Mouse (Mus musculus): Measurements from ENCODE around the gene Tshz3. TPM values are rescaled to one million over a fixed set of nuclear protein-coding genes. Genes with fewer than 3 reads are reported as not detected.

The Tshz3 gene
- total RNA-seq (2014; rRNA removed) (25.3 and 28.4 TPM in 2 replicates), polyA plus RNA-seq (2015; fragmentation: Nextera tagmentation; extraction: Ambion mirVana) (14.6 and 18.1 TPM in 2 replicates)

- WGBS, result under 1% methylated on average over 26 of the region's 88 CpGs
- H3K27ac ChIP-seq, result peak within 1 kb of the TSS; percentile 71
- DNase-seq (ENCODE audit: low spot score) (peak; percentile 72), ATAC-seq (peak; percentile 68)
- H3K9ac ChIP-seq (replicated peaks; ENCODE audit: low read length), result peak within 1 kb of the TSS; percentile 74
- H3K4me3 ChIP-seq (ENCODE audit: low read length), result peak within 1 kb of the TSS; percentile 83
- H3K36me3 ChIP-seq (ENCODE audit: insufficient read depth, low read length), result no peaks in the 10 kb centered on the region
- peak within 1 kb of the TSS; percentile 98 for H3K4me2 ChIP-seq (ENCODE audit: low read depth, low read length)
- peaks cover 5% of the 10 kb centered on the region; the same call in 1 of the 2 replicates for H3K4me1 ChIP-seq (ENCODE audit: insufficient read depth, low read length)
- no peak for TF ChIP-seq CTCF (IDR thresholded peaks at IDR 0.05; ENCODE audit: low read depth)
- H3K27me3 ChIP-seq (ENCODE audit: insufficient read depth, low read length), result peaks cover 28% of the 10 kb centered on the region; the same call in 1 of the 2 replicates
- H3K9me3 ChIP-seq (ENCODE audit: low read length), result no peaks in the 10 kb centered on the region
These were observed at the start of gene Tshz3 for GRCm38 (mm10) chr7:36697856-36698588. Gene Tshz3 (plus strand): TSS chr7:36698118.

- no peaks in the 10 kb centered on the region for H3K27me3 ChIP-seq (ENCODE audit: insufficient read depth, low read length)
- H3K9me3 ChIP-seq (ENCODE audit: low read length), result no peaks in the 10 kb centered on the region
- TF ChIP-seq CTCF (IDR thresholded peaks at IDR 0.05; ENCODE audit: low read depth), result no peak
- WGBS, result 92% methylated on average over 4 of the region's 4 CpGs
- H3K4me2 ChIP-seq (ENCODE audit: low read depth, low read length), result no peak overlapping the region
- H3K4me1 ChIP-seq (ENCODE audit: insufficient read depth, low read length), result no peaks in the 10 kb centered on the region
- H3K4me3 ChIP-seq (ENCODE audit: low read length), result no peak overlapping the region
- no peak for ATAC-seq
- H3K9ac ChIP-seq (replicated peaks; ENCODE audit: low read length), result no peak overlapping the region
- no peaks in the 10 kb centered on the region for H3K36me3 ChIP-seq (ENCODE audit: insufficient read depth, low read length)
- no peak overlapping the region for H3K27ac ChIP-seq
- DNase-seq (ENCODE audit: low spot score), result no peak
These were observed 42.0 kb upstream of the Tshz3 start for GRCm38 (mm10) chr7:36655931-36656330.

DNA sequence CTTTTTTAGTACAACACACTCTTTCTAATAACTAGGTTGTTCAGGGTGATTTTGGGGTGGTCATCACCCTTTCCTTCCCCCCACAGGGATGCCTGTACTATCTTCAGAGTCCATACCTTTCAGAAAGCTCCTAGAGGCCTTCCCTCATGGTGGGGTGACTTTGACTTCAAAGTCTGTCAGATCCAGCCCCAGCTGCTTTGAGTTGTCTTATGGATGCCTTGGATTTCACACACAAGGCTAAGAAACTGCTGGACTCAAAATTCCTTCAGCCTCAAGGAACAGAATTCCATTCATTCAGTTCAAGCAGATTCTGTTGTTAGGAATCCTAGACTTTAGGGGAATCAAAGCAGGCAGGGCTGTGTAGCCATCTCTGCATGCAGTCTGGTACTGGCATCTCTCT, 41.5 kb upstream of the Tshz3 start:
- Histone ChIP-seq H3K4me3 (ENCODE audit: low read length) (no peak overlapping the region), H3K27ac (no peak overlapping the region), H3K9ac (replicated peaks; ENCODE audit: low read length) (no peak overlapping the region), H3K36me3 (ENCODE audit: insufficient read depth, low read length) (no peaks in the 10 kb centered on the region), H3K9me3 (ENCODE audit: low read length) (no peaks in the 10 kb centered on the region), H3K4me2 (ENCODE audit: low read depth, low read length) (no peak overlapping the region), H3K27me3 (ENCODE audit: insufficient read depth, low read length) (no peaks in the 10 kb centered on the region), H3K4me1 (ENCODE audit: insufficient read depth, low read length) (no peaks in the 10 kb centered on the region)
- TF ChIP-seq CTCF (IDR thresholded peaks at IDR 0.05; ENCODE audit: low read depth), result no peak
- ATAC-seq (no peak), DNase-seq (ENCODE audit: low spot score) (no peak)

DNA sequence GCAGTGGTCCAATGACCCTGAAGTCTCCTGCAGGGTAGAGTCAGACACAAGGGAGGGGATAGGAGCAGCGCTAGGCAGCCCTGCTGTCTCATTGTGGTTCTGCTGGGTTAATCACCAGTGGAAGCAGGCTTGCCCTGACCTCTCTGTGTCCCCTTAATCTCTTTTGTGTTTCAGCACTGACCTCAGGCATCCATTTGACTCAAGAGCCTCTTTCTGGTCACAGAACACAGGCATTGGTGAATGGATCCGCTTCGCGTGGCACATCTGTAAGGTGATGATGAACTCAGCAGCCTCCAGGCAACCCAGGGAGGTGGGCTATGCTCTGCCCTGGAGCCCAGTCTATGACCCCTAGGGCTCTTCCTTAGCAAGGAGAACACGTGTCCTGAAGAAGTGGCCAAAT, 39.6 kb upstream of the Tshz3 start:
- ATAC-seq, result no peak
- WGBS, result 32% methylated on average over 5 of the region's 5 CpGs
- no peak for DNase-seq (ENCODE audit: low spot score)

DNA sequence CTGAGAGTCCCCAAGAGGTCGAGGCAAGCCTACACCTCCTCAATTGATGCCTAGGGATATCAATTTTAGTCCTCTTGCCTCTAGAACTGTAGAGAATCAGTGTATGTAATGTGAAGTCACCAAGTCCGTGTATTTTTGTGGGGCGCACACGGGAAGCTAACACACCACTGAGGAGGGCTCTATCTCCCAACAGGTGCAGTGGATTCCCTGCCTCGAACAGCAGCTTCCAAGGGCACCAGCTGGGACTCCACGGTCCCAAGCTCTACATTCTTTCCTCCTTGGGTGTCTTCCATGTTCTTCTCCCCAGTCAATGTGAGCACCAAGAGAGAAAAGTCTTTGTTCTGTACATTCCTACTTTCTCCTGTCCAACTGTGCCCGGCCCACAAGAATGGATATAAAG, 38.7 kb upstream of the Tshz3 start:
- no peaks in the 10 kb centered on the region for H3K27me3 ChIP-seq (ENCODE audit: insufficient read depth, low read length)
- 85% methylated on average over 7 of the region's 7 CpGs for WGBS
- no peak for ATAC-seq

More for the DNA sequence above, 39.6 kb upstream of the Tshz3 start:
- no peaks in the 10 kb centered on the region for H3K36me3 ChIP-seq (ENCODE audit: insufficient read depth, low read length)
- H3K27me3 ChIP-seq (ENCODE audit: insufficient read depth, low read length), result no peaks in the 10 kb centered on the region
- no peak overlapping the region for H3K27ac ChIP-seq
- no peak overlapping the region for H3K4me2 ChIP-seq (ENCODE audit: low read depth, low read length)
- no peak overlapping the region for H3K4me3 ChIP-seq (ENCODE audit: low read length)
- no peaks in the 10 kb centered on the region for H3K4me1 ChIP-seq (ENCODE audit: insufficient read depth, low read length)
- no peak for TF ChIP-seq CTCF (IDR thresholded peaks at IDR 0.05; ENCODE audit: low read depth)
- no peaks in the 10 kb centered on the region for H3K9me3 ChIP-seq (ENCODE audit: low read length)
- no peak overlapping the region for H3K9ac ChIP-seq (replicated peaks; ENCODE audit: low read length)

DNA sequence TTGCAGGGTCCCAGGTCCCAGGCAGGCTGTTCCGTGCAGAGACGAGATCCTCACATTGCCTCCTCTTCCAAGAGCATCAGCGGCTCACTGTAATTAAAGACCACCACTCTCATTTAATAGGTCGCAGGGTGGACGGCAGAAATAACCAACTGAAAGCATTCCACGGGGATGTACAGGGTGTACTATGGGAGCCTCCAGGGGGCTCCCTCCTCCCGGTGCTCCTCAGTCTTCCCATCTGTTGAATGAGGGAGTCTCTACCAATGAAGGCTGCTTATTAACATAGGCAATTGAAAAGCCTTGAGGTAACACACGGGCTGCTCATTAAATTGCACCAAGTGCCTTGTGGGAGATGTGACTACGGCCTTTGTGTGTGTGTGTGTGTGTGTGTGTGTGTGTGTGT, 37.3 kb upstream of the Tshz3 start:
- no peaks in the 10 kb centered on the region for H3K27me3 ChIP-seq (ENCODE audit: insufficient read depth, low read length)
- no peak overlapping the region for H3K9ac ChIP-seq (replicated peaks; ENCODE audit: low read length)
- no peak for TF ChIP-seq CTCF (IDR thresholded peaks at IDR 0.05; ENCODE audit: low read depth)
- H3K9me3 ChIP-seq (ENCODE audit: low read length), result no peaks in the 10 kb centered on the region
- ATAC-seq (no peak), DNase-seq (ENCODE audit: low spot score) (no peak)
- H3K27ac ChIP-seq, result no peak overlapping the region
- H3K4me1 ChIP-seq (ENCODE audit: insufficient read depth, low read length), result no peaks in the 10 kb centered on the region
- no peak overlapping the region for H3K4me2 ChIP-seq (ENCODE audit: low read depth, low read length)
- no peaks in the 10 kb centered on the region for H3K36me3 ChIP-seq (ENCODE audit: insufficient read depth, low read length)
- H3K4me3 ChIP-seq (ENCODE audit: low read length), result no peak overlapping the region
- WGBS, result 74% methylated on average over 9 of the region's 9 CpGs

More for the DNA sequence above, 38.7 kb upstream of the Tshz3 start:
- no peak overlapping the region for H3K9ac ChIP-seq (replicated peaks; ENCODE audit: low read length)
- TF ChIP-seq CTCF (IDR thresholded peaks at IDR 0.05; ENCODE audit: low read depth), result no peak
- DNase-seq (ENCODE audit: low spot score), result no peak
- H3K36me3 ChIP-seq (ENCODE audit: insufficient read depth, low read length), result no peaks in the 10 kb centered on the region
- no peak overlapping the region for H3K27ac ChIP-seq
- H3K4me1 ChIP-seq (ENCODE audit: insufficient read depth, low read length), result no peaks in the 10 kb centered on the region
- H3K4me3 ChIP-seq (ENCODE audit: low read length), result no peak overlapping the region
- H3K4me2 ChIP-seq (ENCODE audit: low read depth, low read length), result no peak overlapping the region
- H3K9me3 ChIP-seq (ENCODE audit: low read length), result no peaks in the 10 kb centered on the region

DNA sequence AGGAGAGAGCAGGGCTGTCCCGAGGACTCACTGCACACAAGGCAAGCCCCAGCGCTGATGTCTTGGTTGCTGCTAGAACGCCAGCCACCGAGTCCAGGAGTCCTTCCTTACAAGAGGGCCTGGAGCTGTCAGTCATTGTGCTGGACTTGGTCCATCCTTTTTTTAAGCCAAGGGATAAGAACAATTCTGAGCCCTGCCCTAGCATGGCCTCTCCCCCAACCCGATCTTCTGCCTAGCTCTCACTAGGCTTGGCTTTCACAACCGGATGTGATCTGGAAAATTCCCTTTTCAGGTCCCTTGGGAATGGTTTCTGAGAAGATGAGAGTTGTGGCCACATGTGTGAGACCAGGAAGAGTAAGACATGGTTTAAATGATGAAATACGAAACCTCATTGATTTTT, 34.5 kb upstream of the Tshz3 start:
- no peak for DNase-seq (ENCODE audit: low spot score)

More for the DNA sequence above, 34.5 kb upstream of the Tshz3 start:
- ATAC-seq, result no peak
- no peak overlapping the region for H3K4me2 ChIP-seq (ENCODE audit: low read depth, low read length)
- H3K27ac ChIP-seq, result no peak overlapping the region
- H3K4me3 ChIP-seq (ENCODE audit: low read length), result no peak overlapping the region
- WGBS, result 73% methylated on average over 7 of the region's 7 CpGs
- no peaks in the 10 kb centered on the region for H3K9me3 ChIP-seq (ENCODE audit: low read length)
- TF ChIP-seq CTCF (IDR thresholded peaks at IDR 0.05; ENCODE audit: low read depth), result no peak
- H3K4me1 ChIP-seq (ENCODE audit: insufficient read depth, low read length), result no peaks in the 10 kb centered on the region
- H3K36me3 ChIP-seq (ENCODE audit: insufficient read depth, low read length), result no peaks in the 10 kb centered on the region
- no peaks in the 10 kb centered on the region for H3K27me3 ChIP-seq (ENCODE audit: insufficient read depth, low read length)
- H3K9ac ChIP-seq (replicated peaks; ENCODE audit: low read length), result no peak overlapping the region
